Mouse (Mus musculus) G1E (cell line): ENCODE data around the gene Dguok.

Experiments used
- CTCF ChIP-seq: IDR thresholded peaks from 2 replicates; pipeline ENCODE4 v1.5.1; 2012; ENCODE audit warnings: low read depth, low read length, inconsistent platforms, mixed read lengths
- GATA2 ChIP-seq: IDR thresholded peaks from 2 replicates; pipeline ENCODE4 v1.6.1; 2012; ENCODE audit warnings: low read depth, low read length, inconsistent platforms, borderline replicate concordance

- TF ChIP-seq CTCF, result no peak
- TF ChIP-seq GATA2, result no peak
Observed at GRCm38 (mm10) chr6:83541756-83542456, 35.1 kb upstream of the Dguok start.
